Mouse (Mus musculus) cerebellum, postnatal 10 days (tissue): ENCODE data around the gene Olfr1253.

Experiments
- DNase-seq, 2 experiments: peaks; one replicate each; pipeline ENCODE4 v3.0.0; 2021; ENCODE audit warnings: mixed read lengths in 2 of 2

Olfr1253 gene

DNA sequence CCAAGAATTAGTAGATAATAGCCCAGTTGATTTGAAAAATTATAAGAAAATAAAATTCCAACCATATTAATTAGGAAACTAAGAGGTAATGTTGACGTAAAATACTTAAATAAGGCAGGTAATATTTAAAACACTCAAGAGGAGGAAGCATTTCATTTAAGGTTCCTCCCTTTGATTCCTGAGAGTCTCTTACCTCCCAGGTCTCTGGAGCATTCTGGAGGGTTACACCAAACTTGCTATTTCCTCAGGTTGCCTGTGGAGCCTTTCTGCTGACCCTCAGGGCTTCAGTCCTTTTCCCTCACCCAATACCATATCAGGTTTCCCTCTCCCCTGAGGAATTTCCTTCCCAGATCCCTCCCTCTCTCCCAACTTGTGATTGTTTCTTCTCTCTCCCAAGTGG lies at the start of gene Olfr1253:
Olfr1253 (minus strand) TSS at position 101 of the 400 bp plus-strand sequence.
- no peak for DNase-seq

DNA sequence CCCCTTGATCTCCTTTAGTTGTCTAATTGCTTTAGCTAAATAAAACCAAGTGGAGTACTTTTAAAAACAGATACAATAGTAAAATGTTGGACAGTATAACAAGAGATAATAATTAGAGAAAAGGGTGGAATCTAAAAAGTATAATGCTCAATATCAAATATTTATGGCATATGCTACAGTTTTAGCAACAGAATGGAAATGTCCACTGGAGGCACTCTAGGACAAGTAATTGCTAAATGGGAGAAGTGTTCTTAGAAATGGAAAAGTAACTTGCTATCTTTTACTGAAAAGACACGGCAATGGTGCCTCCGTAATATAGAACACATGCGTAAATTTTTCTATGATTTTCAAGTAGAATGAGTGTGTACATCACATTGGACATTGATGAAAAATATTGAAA lies 42.7 kb upstream of the Olfr1253 start:
- no peak for DNase-seq

DNA sequence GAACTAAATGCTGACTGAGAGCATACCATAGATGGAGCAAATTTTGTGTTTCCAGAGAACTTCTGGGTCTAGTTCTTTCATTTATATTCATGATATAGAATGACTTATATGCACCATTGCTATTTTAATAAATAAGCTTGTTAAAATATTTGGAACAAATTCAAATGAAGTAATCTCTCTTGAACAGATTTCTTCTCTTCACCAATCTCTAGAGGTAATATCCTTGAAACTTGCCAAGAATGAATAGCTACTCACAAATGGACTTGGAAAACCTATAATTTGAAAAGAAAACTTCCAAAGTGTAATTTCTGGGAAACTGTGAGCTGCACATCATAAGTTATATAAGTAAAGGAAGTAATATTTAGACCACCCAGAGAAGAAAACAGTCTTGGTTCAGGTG lies 36.6 kb upstream of the Olfr1253 start, which contains the start of gene Olfr1254:
Olfr1254 (minus strand) TSS at position 101 of the 400 bp plus-strand sequence.
- DNase-seq: no peak

DNA sequence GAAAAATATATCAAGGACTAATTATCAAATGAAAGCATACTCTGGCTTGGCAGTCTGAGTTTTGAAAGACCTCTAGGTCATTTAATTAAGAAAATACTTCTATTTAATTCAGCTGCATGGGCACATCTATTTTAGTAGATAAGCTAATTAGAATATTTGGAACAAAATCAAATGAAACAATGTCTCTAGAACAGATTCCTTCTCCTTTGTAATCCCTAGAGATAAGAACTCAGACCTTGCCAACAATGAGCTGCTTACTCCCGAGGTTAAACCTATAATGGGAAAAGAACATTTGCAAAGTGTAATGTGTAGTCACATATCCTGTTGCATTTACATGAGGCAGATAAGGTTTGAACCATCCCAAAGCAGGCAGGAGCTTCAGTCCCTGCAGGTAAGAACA lies 32.0 kb downstream of the Olfr1253 start, which contains the start of gene Olfr1252:
Olfr1252 (minus strand) TSS at position 101 of the 400 bp plus-strand sequence.
- DNase-seq: no peak
